Mouse (Mus musculus) effector memory CD4-positive, alpha-beta T cell, adult 7 months (primary cell): ENCODE data around the gene Alg13. TPM values are rescaled to one million over a fixed set of nuclear protein-coding genes. Genes with fewer than 3 reads are reported as not detected.

ENCODE experiments used
- polyA plus RNA-seq: library from polyadenylated mRNA; unstranded; fragments of 100-300 nt; shearing (Covaris generic); gene quantifications from one replicate; pipeline ENCODE4 v1.2.1, GENCODE M21; 2017

Gene Alg13
- 7.1 TPM for polyA plus RNA-seq

GRCm38 (mm10) chrX:144317548-144318163, at the start of gene Alg13:
Gene Alg13 (plus strand): TSS chrX:144317804.

Other genes starting within 250 kb of the Alg13 start
- gene A730046J19Rik, start 164.1 kb upstream of the Alg13 start, polyA plus RNA-seq = not detected
- gene Trpc5os, start 138.8 kb downstream of the Alg13 start, polyA plus RNA-seq = not detected